Mouse (Mus musculus): Measurements from ENCODE around the gene Cdh8. TPM values are rescaled to one million over a fixed set of nuclear protein-coding genes. Genes with fewer than 3 reads are reported as not detected.
"Not testable (repeated sequence)": the region's sequence is repeated elsewhere in the genome, so short reads cannot be mapped to it uniquely, and the experiment has no call there.

The Cdh8 gene
- total RNA-seq, 2 experiments from 2014 or later, result 82.9 to 90.8 TPM

- TF ChIP-seq CTCF (conservative IDR thresholded peaks at IDR 0.05), result no peak
These were observed 211.1 kb downstream of the Cdh8 start for GRCm38 (mm10) chr8:99205194-99205593.

GRCm38 (mm10) chr8:99190643-99191042 is 225.6 kb downstream of the Cdh8 start:
- DNase-seq (ENCODE audit: low spot score in 2 of 2), result no peak
- Histone ChIP-seq H3K4me3 (no peak overlapping the region), H3K27ac (no peak overlapping the region)
- no peak for TF ChIP-seq CTCF (conservative IDR thresholded peaks at IDR 0.05)

More at GRCm38 (mm10) chr8:99205194-99205593, 211.1 kb downstream of the Cdh8 start:
- Histone ChIP-seq H3K27ac (no peak overlapping the region), H3K4me3 (no peak overlapping the region)
- peak in 1 of 2 experiments; percentile 21 for DNase-seq (ENCODE audit: low spot score in 2 of 2)

GRCm38 (mm10) chr8:99186879-99187278 is 229.4 kb downstream of the Cdh8 start:
- DNase-seq (ENCODE audit: low spot score in 2 of 2), result no peak
- Histone ChIP-seq H3K27ac (no peak overlapping the region), H3K4me3 (no peak overlapping the region)
- no peak for TF ChIP-seq CTCF (conservative IDR thresholded peaks at IDR 0.05)

GRCm38 (mm10) chr8:99184186-99184585 is 232.1 kb downstream of the Cdh8 start:
- no peak for DNase-seq (ENCODE audit: low spot score in 2 of 2)
- Histone ChIP-seq H3K27ac (no peak overlapping the region), H3K4me3 (no peak overlapping the region)
- TF ChIP-seq CTCF (conservative IDR thresholded peaks at IDR 0.05), result peak; percentile 42

- DNase-seq (ENCODE audit: low spot score in 2 of 2), result no peak
- H3K27ac ChIP-seq, result no peak overlapping the region
- TF ChIP-seq CTCF (conservative IDR thresholded peaks at IDR 0.05), result no peak
- H3K4me3 ChIP-seq, result no peak overlapping the region
These were observed 249.3 kb downstream of the Cdh8 start for GRCm38 (mm10) chr8:99166966-99167365.

GRCm38 (mm10) chr8:99161633-99162032 is 254.6 kb downstream of the Cdh8 start:
- Histone ChIP-seq H3K27ac (0 out of 2 replicates have a peak overlapping the region, but pooled peaks have one; percentile 2), H3K4me3 (no peak overlapping the region)
- DNase-seq (ENCODE audit: low spot score in 2 of 2), result no peak
- no peak for TF ChIP-seq CTCF (conservative IDR thresholded peaks at IDR 0.05)

- no peak overlapping the region for H3K27ac ChIP-seq
- no peak for TF ChIP-seq CTCF (conservative IDR thresholded peaks at IDR 0.05)
These were observed 270.8 kb downstream of the Cdh8 start for GRCm38 (mm10) chr8:99145436-99145835.

GRCm38 (mm10) chr8:99144761-99145160 is 271.5 kb downstream of the Cdh8 start:
- H3K4me3 ChIP-seq; DNase-seq (ENCODE audit: low spot score in 2 of 2); H3K27ac ChIP-seq: not testable (repeated sequence)

More at GRCm38 (mm10) chr8:99145436-99145835, 270.8 kb downstream of the Cdh8 start:
- H3K4me3 ChIP-seq, result no peak overlapping the region
- no peak for DNase-seq (ENCODE audit: low spot score in 2 of 2)

GRCm38 (mm10) chr8:99098453-99098852 is 317.8 kb downstream of the Cdh8 start:
- TF ChIP-seq CTCF (conservative IDR thresholded peaks at IDR 0.05), result no peak
- no peak overlapping the region for H3K4me3 ChIP-seq
- no peak for DNase-seq (ENCODE audit: low spot score in 2 of 2)
- H3K27ac ChIP-seq, result no peak overlapping the region

GRCm38 (mm10) chr8:99051344-99051743 is 364.9 kb downstream of the Cdh8 start:
- Histone ChIP-seq H3K4me3 (no peak overlapping the region), H3K27ac (no peak overlapping the region)
- no peak for DNase-seq (ENCODE audit: low spot score in 2 of 2)
- peak; percentile 68 for TF ChIP-seq CTCF (conservative IDR thresholded peaks at IDR 0.05)

GRCm38 (mm10) chr8:99048664-99049363 is 367.5 kb downstream of the Cdh8 start:
- H3K27ac ChIP-seq, result no peak overlapping the region
- no peak overlapping the region for H3K4me3 ChIP-seq
- TF ChIP-seq CTCF (conservative IDR thresholded peaks at IDR 0.05), result no peak
- no peak for DNase-seq (ENCODE audit: low spot score in 2 of 2)

- H3K4me3 ChIP-seq, result no peak overlapping the region
- DNase-seq (ENCODE audit: low spot score in 2 of 2), result no peak
- no peak for TF ChIP-seq CTCF (conservative IDR thresholded peaks at IDR 0.05)
- H3K27ac ChIP-seq, result no peak overlapping the region
These were observed 375.8 kb downstream of the Cdh8 start for GRCm38 (mm10) chr8:99040423-99040822.

GRCm38 (mm10) chr8:99031060-99031459 is 385.2 kb downstream of the Cdh8 start:
- DNase-seq (ENCODE audit: low spot score in 2 of 2), result no peak
- H3K27ac ChIP-seq, result no peak overlapping the region
- no peak overlapping the region for H3K4me3 ChIP-seq
- no peak for TF ChIP-seq CTCF (conservative IDR thresholded peaks at IDR 0.05)
